Mouse (Mus musculus) embryonic fibroblast, embryonic 13.5 days (primary cell): ENCODE measurements at regions not wholly inside any gene's neighbourhood (a gene's known extent, or its start where the extent isn't known, plus 50 kb on each side); places are given as distances from the start of the nearest gene placed in this dataset.

ENCODE experiments used
- CTCF ChIP-seq: IDR thresholded peaks from 2 replicates; pipeline ENCODE4 v1.5.1; 2011; ENCODE audit warnings: mild to moderate bottlenecking, control low read depth, low read length, moderate library complexity, borderline replicate concordance; ENCODE audit not compliant: insufficient read depth
- POLR2A ChIP-seq: IDR thresholded peaks from 2 replicates; pipeline ENCODE4 v1.6.1; 2011; ENCODE audit warnings: low read depth, mild to moderate bottlenecking, control low read depth, low read length, moderate library complexity

DNA sequence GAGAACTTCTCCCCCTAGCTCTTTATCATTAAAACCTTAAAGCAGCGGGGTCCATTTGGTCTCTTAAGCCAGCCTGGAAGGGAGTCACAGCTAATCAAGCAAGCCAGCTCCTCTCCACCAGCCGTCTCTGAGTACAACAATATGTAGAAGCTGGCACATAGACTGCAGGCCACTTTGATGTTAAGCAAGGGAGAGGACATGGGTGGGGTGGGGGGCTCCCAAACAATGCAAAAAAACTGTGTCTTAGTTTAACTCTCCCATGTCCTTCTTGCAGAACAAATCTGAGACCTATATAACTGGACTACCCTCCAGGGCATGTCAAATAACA is 93.3 kb upstream of the Jarid2 start:
- no peak for TF ChIP-seq CTCF
- TF ChIP-seq POLR2A: no peak
